Mouse (Mus musculus) olfactory bulb, adult 2 months (tissue): ENCODE data around the gene Rnf181. TPM values are rescaled to one million over a fixed set of nuclear protein-coding genes. Genes with fewer than 3 reads are reported as not detected.
A peak's percentile ranks its signal among the peaks of the same experiment; 100 is the strongest.

Experiments
- H3K27ac ChIP-seq: fragments of 200-500 bp; 2 replicates; pipeline ENCODE4 v1.5.1; 2012; ENCODE audit warnings: low read depth, low read length; ENCODE audit not compliant: insufficient read depth
- H3K4me1 ChIP-seq: fragments of 200-500 bp; 2 replicates; pipeline ENCODE4 v1.6.1; 2012; ENCODE audit warnings: low read length; ENCODE audit not compliant: control insufficient read depth, insufficient read depth
- H3K4me3 ChIP-seq: fragments of 200-500 bp; 2 replicates; pipeline ENCODE4 v1.5.1; 2012; ENCODE audit warnings: mild to moderate bottlenecking, low read depth, low read length, moderate library complexity; ENCODE audit not compliant: insufficient read depth
- CTCF ChIP-seq: fragments of 200-500 bp; IDR thresholded peaks from 2 replicates; pipeline ENCODE4 v1.5.1; 2012; ENCODE audit warnings: low read depth, mild to moderate bottlenecking, low read length, moderate library complexity; ENCODE audit not compliant: insufficient read depth
- POLR2A ChIP-seq: fragments of 200-500 bp; IDR thresholded peaks from 2 replicates; pipeline ENCODE4 v1.6.1; 2012; ENCODE audit warnings: mild to moderate bottlenecking, low read depth, low read length, moderate library complexity; ENCODE audit not compliant: insufficient read depth
- WGBS: fragments of 180-500 bp; shearing (Covaris S2); methylation state at CpG from one replicate; pipeline ENCODE4 v1.1.7; 2018; 5-methylcytosine and 5-hydroxymethylcytosine counted together
- polyA plus RNA-seq: library from polyadenylated mRNA; stranded (reverse); fragments of >200 nt; gene quantifications from 2 replicates; pipeline ENCODE4 v1.2.4, GENCODE M21; 2012; ENCODE audit warnings: low replicate concordance; ENCODE audit not compliant: missing spikeins, insufficient read depth, insufficient read length

Gene Rnf181
- polyA plus RNA-seq, 1 experiment, result not detected

GRCm38 (mm10) chr6:72366304-72366703, 452 bp downstream of the Rnf181 start:
- peaks cover 5% of the 10 kb centered on the region; the same call in 1 of the 2 replicates for H3K4me1 ChIP-seq
- H3K27ac ChIP-seq, result no peak overlapping the region
- WGBS, result 66% methylated on average over 3 of the region's 3 CpGs
- TF ChIP-seq POLR2A, result no peak
- H3K4me3 ChIP-seq, result no peak overlapping the region

- TF ChIP-seq CTCF (no peak), POLR2A (no peak)
- WGBS, result 71% methylated on average over 6 of the region's 6 CpGs
- Histone ChIP-seq H3K4me3 (no peak overlapping the region), H3K4me1 (peaks cover 11% of the 10 kb centered on the region), H3K27ac (no peak overlapping the region)
Measured at GRCm38 (mm10) chr6:72364985-72365384, 1.8 kb downstream of the Rnf181 start.

DNA sequence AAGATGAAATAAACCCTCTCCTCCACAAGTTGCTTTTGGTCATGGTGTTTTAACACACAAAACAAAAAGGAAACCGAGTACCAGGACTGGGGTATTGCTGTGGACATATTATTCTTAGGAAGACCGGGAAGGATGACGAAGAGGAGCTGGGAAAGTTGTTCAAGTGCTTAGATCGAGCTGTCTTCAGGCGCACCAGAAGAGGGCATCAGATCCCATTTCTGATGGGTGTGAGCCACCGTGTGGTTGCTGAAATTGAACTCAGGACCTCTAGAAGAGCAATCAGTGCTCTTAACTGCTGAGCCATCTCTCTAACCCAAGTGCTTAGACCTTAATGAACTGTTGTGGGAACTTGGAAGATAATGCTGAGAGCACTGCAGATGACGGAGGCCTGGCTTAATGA, 2.7 kb downstream of the Rnf181 start:
- H3K4me1 ChIP-seq, result peaks cover 11% of the 10 kb centered on the region
- no peak overlapping the region for H3K4me3 ChIP-seq
- no peak for TF ChIP-seq POLR2A
- TF ChIP-seq CTCF, result no peak
- 43% methylated on average over 7 of the region's 7 CpGs for WGBS
- H3K27ac ChIP-seq, result no peak overlapping the region

DNA sequence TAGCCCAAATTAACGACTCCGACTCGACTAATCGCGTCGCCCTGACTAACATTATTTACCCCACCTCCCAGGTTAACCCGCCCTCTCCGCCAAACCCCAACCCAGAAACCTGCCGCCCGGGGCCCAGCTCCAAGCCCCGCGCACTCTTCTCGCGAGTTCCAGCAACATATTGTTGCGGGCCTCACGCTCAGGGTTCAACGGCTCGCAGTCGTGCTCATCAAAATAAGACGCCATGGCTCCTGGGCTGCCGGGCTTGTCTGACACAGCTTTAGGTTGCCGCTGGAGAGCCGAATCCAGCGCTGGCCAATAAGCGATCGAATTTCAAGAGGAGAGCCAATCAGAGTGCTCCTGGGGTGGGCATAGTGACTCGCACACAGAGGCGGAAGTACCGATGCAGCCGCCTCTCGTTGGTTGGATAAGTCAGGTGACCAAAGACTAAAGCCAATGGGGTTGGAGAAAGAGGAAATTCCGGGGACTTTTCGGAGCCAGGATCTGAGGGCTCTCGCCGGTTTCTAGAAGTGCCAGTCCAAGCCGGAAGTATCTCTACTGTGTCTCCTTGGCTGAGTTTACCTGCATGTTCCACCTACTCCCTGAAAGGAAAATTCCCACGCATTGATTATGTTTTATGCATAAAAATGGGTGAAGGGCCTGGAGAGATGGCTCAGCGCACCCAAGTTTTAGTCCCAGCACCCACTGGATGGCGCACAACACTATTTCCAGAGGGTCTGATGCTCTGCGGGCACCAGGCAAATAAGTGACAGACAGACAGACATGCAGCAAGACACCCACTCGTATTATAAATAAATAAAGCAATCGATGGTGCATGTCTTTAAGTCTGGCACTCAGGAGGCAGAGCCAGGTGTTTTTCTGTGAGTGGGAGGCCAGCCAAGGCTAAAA, 4.4 kb downstream of the Rnf181 start:
- Histone ChIP-seq H3K27ac (peak overlapping the region; percentile 63; the same call in 1 of the 2 replicates), H3K4me3 (peak overlapping the region; percentile 82), H3K4me1 (peaks cover 11% of the 10 kb centered on the region)
- TF ChIP-seq CTCF (0 out of 2 replicates have a peak, but pooled peaks have one; percentile 26), POLR2A (peak; percentile 89)
- under 1% methylated on average over 42 of the region's 42 CpGs for WGBS

DNA sequence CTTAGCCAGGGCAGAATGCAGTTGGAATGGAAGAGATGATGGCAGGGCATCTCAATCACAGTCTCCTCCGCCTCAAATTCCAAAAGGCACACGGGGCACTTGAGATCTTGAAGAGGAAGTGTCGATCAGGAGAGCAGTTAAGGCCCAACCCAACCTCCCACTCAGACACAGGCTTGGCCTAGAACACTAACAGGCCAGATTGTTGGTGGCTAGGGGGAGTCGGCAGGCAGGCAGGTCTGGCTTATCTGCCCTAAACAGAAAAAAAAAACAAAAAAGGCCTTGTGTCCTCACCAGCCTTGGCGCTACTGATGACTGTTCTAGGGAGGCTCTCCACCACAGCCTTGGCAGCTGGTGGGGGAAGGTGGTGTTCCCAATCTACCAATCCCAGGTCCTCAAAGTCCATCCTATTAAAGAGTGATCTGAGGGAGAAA, 5.6 kb downstream of the Rnf181 start:
- TF ChIP-seq CTCF (no peak), POLR2A (no peak)
- H3K27ac ChIP-seq, result no peak overlapping the region
- WGBS, result 57% methylated on average over 5 of the region's 5 CpGs
- peaks cover 16% of the 10 kb centered on the region for H3K4me1 ChIP-seq
- H3K4me3 ChIP-seq, result peak overlapping the region; percentile 82; the same call in 1 of the 2 replicates

DNA sequence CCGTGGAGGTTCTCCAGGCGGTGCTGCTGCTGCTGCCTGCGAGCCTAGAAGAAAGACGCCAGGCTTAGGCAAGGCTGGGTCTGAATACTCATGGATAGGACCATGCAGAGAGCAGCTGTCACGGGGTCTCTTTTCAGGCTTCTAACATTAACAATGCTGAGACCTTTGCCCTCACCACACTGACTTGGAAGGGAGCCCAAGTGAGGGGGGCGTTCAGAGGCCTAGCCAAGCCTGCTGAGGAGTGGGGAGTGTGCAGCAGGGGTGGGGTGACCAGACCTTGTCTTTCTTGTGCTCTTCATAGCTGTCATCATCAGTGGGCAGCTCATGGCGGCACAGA, 6.2 kb downstream of the Rnf181 start:
- H3K4me3 ChIP-seq, result no peak overlapping the region
- peaks cover 19% of the 10 kb centered on the region for H3K4me1 ChIP-seq
- H3K27ac ChIP-seq, result no peak overlapping the region
- TF ChIP-seq CTCF, result no peak
- TF ChIP-seq POLR2A, result no peak
- WGBS, result 50% methylated on average over 7 of the region's 7 CpGs

- 70% methylated on average over 11 of the region's 11 CpGs for WGBS
Measured at GRCm38 (mm10) chr6:72359891-72360598, 6.7 kb downstream of the Rnf181 start.

DNA sequence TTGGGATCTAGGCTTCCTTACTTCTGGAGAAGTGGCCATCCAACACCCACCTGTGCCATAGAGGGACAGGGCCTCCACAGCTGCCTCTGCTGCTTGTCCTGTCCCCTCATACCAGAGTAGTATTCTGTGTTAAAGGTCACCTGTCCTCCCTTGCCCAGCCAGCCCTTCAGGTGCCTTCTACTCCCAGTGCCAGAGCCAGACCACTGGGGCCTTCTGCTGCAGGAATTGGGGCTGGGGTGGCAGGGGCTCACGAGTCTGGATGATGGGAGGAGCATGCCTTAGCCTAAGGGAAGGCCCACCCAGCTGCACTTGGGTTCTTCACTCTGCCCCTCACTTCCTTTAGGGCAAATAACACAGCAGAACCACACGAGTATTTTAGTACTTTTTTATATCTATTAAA, 7.4 kb downstream of the Rnf181 start:
- Histone ChIP-seq H3K4me3 (no peak overlapping the region), H3K4me1 (peaks cover 22% of the 10 kb centered on the region), H3K27ac (no peak overlapping the region)
- no peak for TF ChIP-seq CTCF
- 66% methylated on average over 2 of the region's 2 CpGs for WGBS

More at GRCm38 (mm10) chr6:72359891-72360598, 6.7 kb downstream of the Rnf181 start:
- Histone ChIP-seq H3K4me3 (no peak overlapping the region), H3K4me1 (peaks cover 19% of the 10 kb centered on the region), H3K27ac (no peak overlapping the region)
- no peak for TF ChIP-seq POLR2A
- no peak for TF ChIP-seq CTCF

- 92% methylated on average over 10 of the region's 10 CpGs for WGBS
Measured at GRCm38 (mm10) chr6:72358086-72358764, 8.5 kb downstream of the Rnf181 start.

More at GRCm38 (mm10) chr6:72358086-72358764, 8.5 kb downstream of the Rnf181 start:
- Histone ChIP-seq H3K4me3 (no peak overlapping the region), H3K4me1 (peaks cover 22% of the 10 kb centered on the region), H3K27ac (no peak overlapping the region)
- TF ChIP-seq POLR2A (no peak), CTCF (no peak)
